Mouse (Mus musculus): ENCODE data around the gene Slit3.

- no peak for TF ChIP-seq CTCF (IDR thresholded peaks at IDR 0.05; ENCODE audit: low read depth, low read length)
- no peak for TF ChIP-seq TAL1 (conservative IDR thresholded peaks at IDR 0.05; ENCODE audit: low read depth, low read length)
- TF ChIP-seq GATA1 (IDR thresholded peaks at IDR 0.05; ENCODE audit: borderline replicate concordance, low read length) = no peak
These were observed 384.3 kb downstream of the Slit3 start for GRCm38 (mm10) chr11:35505316-35505715.

Measured in G1E (cell line).